Mouse (Mus musculus) mature B cell (primary cell): ENCODE data around the gene Rnf19b.

Experiments used
- in situ Hi-C: fragments of 300-500 bp; cut with MboI; formaldehyde crosslinking; loops from 2 replicates; pipeline ENCODE4 v1.14.3; 2019

The Rnf19b gene

DNA sequence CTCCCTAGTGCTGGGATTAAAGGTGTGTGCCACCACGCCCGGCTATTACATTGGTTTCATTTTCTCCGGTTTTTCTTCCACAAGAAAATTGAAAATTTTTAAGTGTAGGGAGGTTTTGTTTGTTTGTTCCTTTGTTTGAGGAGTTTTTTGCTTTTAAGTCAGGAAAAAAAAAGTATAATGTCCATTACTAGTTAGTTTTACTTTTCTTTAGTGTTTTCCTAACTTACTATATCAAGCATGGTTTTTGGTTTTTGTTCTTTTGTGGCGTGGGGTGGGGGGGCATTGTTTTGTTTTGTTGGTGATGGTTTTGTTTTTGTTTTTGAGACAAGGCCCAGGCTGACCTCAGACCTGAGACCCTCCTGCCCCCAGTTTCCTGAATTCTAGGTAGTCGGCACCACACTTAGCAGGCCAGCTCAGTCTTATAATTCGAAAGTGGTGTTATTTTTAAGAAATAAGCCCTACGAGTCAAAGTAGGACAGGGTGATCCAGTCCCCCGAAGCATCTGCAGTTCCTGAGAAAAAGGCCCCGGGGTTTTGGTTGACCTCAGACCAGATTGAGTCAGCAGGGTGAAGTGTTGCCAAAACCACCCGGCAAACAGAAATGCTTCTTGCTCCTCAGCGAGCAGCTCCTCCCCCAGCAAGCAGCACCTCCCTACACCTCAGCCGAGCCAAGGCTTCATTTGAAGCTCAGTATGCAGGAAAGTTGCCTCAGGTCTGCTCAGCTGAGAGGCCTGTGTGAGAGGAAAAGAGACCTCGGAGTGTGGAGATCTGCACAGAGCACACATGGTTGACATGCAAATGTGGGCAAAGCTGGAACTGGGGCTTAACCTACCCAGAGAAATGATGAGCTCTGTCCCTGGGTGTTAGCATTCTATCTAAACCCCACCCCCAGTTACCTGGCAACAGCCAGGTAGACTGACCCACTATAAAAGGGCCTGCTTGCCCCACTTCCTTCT is 23.1 kb upstream of the Rnf19b start:
- in situ Hi-C loops = no loop called here

DNA sequence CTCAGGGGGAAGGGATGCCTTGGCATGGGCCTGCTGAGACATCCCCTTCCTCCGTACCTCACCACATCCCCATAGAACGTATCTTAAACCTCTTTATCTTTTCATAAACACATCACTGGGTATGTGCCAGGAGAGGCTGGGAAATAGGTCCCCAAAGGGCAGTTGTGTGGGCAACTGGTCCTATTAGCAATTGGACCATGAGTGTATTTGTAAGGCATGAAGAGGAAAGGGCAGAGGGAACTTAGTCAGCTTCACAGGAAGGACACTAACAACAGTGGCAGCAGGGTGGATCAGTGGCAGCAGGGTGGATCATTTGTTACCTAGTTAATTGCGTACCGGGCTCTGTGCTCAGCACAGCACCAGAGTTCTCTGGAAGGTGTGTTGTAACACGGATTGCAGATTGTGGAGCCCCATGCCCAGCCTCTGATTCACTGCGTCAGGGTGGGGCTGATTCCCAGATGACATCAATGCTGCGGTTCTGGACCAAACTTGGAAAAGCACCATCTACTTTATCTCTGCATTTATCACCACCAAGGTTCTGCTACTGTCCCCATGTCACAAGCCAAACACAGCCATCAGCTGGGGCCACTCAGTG is 22.1 kb upstream of the Rnf19b start:
- in situ Hi-C loops = no loop called here

DNA sequence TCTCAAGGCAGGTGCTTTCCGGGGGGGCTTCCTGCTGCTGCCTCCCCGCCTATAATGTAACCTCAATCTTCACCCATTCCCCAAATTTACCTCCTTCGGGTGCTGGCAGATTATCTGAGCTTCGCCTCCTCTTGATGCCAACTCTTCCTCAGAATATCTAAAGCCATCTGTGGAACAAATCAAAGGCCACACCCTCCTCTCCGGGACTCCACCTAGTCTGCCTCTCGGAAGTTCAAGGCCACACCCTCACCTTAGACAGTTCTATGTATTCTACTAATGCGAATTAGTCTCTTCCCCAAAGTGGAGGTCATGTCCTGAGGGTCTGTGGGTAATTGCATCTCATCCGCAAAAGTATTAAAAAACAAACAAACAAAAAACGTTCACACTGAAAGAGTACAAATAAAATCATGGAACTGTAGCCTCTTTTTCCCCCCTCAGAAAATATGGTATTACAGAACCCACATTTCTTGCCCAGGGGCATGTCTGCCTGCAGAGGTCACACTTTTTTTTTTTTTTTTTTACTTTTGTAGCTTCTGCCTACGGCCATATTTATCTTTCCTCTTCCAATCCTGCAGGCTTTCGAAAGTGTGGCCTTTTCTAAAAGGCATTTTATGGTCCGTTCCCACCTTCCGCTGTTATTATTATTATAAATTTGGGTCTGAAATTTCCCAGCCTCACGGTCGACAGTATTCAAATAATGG is 10.2 kb upstream of the Rnf19b start:
- in situ Hi-C loops = no loop called here

DNA sequence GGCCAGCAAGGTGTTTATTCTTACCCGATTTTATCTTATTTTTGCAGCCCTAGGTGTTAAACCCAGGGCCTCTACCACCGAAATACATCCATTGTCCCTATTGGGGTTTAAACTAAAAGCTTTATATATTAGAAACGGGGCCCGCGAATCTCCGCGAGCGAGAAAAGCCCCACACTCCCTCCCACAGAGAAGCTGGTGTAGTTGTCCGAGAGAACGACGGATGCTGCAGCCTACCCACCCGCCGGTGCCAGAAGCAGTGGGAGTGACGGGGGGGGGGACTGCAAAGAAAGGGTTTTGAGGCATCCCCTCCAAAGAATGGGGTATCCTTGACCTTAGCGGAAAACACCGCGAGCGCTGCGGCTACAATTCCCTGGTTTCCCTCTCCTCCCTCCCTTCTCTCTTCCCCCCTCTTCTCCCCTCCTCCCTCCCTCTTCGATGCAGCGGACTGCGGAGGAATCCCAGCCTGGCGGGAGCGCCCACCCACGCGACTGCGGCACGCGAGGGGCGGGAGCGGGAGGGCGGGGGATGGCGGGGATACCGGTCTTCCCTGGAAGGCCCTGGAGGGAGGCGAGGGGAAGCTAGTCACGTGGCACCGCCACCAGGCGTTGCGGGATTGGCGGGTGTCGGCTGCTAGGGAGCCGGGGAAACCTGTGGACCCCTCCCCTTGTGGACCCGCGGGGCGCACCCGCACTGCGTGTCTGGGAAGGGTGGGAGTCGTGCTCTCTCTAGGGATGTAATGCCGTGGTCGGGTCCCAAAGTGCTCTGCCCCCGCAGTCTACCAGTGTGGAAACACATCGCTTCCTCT is 9.4 kb upstream of the Rnf19b start:
- in situ Hi-C loops = no loop called here

DNA sequence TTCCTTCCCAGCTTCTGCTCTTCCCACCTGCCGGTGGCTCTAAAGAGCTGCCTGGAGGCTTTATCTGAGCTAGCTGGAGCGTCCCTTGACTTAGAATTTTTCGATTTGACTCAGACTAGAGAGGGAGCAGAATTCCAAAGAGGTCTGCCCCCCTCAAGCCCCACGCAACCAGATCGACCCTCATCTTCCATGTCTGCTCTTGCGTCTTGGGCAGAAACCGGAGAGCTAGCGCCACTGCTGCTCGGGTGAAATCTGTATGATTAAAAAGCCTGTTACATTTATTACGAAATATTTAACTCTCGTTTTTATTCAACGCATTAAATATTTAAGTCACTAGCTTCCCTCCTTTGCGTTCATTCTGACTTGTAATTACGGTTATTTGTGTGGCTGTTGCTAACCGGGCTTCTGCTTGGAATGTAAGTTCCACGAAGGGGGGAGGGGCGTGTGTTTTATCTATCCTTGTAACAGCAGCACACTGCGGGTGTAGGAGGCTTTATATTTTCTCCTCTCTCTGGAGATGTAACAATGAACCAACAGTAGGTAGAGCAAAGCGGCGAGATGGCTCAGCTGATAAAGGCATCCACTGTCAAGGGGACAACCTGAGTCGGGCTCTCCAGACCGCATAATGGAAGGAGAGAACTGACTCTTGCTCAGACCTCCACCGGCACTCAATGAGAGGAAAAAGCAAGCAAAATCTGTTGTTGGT is 8.6 kb upstream of the Rnf19b start:
- in situ Hi-C loops = no loop called here

DNA sequence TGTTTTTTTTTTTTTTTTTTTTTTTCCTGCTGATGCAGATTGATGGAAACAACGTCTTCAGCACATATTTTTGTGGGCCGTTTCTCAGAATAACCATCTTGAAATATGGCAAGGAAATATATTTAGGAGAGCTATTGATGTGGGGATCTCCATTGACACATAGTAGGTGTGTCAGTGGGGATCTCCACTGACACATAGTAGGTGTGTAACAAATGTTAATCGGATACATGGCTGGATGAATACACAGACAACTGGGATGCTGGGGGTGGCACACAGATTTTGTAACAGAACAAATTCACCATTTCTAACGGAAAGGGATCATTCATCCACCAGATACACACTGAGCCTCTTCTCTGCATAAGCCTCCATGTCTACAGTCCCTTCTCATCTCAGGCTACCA is 7.7 kb upstream of the Rnf19b start:
- in situ Hi-C loops = no loop called here

DNA sequence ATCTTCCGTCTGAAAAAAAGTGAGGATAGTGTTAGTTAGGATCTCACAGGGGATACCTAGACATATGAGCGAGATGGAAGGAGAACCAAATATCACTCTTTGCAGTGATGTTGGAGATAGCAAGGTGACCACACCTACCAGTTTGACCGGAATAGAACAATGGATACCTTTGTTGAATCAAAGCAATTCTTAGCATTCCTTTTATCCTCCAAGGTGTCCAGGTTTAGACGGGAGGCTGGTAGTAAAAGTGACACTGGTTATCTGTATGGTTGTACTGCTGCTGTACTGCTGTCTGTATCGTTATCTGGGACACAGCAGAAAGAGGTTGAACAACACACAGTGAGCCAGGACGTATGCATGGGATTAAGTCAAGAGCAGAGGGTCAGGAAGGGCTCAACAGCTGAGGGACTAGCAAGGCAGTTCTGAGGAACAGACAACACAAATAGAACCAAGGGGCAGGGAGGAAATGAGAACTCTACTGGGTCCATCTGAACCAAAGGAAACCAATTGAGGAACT is 7.1 kb upstream of the Rnf19b start:
- in situ Hi-C loops = no loop called here

DNA sequence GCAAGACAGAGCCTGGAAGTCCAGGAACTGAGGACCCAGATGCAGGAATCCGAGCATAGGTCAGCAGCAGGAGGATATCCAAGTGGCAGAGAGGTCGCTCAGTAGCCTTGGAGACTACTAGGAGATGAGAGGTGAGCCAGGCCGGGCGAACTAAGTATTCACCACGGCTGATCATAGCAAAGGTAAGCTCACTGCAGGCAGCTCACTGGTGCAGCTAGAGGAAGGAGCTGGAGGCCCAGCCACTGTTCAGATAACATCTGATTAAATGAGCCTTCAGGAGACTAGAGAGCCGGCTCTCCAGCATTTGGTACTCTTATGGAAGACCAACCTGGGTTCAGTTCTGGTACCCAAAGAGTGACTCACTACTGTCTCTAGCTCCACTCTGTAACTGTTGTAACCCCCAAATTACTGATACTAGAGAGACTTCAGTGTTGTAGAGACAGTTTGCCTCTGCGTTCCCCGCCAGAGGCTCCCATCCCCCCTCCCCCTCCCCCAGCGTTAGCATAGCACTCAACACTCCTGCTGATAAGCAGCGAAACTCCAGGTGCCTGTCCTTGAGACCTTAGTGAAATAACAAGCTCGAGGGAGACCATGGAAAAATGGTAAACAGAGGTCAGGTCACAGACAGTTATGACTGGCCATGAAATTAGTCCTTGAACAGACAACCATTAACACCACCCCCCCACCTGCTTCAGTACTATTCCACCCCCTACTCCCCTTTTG is 6.4 kb upstream of the Rnf19b start:
- in situ Hi-C loops = no loop called here

DNA sequence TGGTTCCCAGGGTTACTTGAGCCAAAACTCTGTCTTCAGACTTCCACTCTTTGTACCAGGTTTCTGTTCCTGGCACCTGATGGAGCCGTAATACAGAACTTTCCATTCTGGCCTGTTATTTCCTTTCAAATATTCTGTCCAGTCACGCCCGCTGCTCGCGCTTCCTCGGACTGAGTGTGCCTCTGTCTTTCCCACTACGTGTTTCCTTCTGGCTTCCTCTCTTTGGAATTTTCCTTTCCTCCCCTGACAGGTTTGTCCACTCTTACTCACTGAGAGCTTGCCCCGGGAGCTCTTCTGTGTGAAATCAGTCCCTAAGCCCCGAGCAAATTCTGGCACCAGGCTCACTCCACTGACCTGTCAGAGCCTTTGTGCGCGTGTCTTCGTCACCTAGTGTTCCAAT is 3.3 kb upstream of the Rnf19b start:
- in situ Hi-C loops = no loop called here

DNA sequence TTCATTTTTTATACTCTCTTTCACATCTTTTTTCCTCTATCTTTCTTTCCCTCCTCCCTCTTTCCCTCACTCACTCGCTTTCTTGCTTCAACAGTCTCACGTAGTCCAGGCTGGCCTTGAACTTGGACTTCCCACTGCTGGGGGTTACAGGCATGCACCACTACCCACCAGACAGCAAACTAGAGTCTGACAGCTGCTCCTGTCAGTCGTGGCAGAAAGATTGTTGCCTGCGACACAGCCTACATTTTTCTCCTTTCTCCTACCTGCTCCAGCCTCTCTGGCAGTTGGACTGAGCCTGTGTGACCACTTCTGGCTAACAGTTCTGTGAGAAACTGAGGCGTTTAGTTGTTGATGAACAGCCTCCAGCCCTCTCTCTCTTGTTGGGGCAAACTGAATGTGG is 2.5 kb upstream of the Rnf19b start:
- in situ Hi-C loops = no loop called here

DNA sequence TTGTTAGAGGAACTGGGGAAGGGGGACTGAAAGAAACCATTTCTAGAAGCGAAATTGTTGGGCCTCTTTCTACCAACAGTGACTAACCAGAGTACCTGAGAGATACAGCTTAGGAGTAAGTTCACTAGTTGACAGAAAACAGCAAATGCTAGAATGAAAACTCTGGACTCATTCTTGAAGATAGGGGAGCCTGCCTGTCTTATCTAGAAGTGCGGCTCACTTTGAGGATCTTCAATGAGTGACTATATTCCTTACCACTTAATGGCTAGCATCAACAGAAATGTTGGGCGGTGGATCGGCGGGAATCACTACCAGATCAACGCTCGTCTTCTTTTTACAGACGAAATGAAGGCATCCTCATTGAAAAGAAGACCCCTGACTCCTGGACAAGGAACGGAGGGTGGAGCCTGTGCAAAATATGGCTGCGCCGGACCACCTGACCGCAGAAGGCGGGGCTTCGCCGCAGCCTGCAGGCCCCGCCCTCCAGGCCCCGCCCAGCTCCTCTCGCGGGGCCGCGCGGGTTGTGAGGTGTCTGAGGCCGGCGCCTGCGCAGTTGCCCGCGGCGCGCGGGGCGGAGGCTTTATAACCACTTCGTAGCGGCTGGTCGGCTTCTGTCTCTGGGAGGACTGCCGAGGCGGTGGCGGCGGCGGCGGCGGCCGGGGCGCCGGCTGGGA is 401 bp upstream of the Rnf19b start:
- in situ Hi-C loops = no loop called here

DNA sequence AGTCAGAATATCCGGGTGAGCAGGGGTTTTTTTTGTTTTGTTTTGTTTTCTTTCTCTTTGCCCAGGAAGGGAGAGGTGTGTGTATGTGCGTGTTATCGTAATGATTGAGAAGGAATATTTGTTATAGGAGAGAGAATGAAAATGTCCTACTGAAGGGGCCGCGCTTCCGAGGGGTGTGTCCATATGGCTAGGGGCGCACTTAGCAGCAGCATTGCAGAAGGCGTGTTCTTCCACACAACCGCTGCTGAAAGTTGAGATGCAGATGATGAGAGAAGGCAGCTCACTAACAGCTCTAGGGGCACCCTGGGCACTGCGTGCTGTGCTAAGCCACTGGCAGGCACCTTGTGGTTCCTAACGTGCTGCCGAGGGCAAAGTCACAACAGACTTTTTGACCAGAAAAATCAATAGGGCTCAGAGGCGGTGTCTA is 1.1 kb downstream of the Rnf19b start:
- in situ Hi-C loops = no loop called here

DNA sequence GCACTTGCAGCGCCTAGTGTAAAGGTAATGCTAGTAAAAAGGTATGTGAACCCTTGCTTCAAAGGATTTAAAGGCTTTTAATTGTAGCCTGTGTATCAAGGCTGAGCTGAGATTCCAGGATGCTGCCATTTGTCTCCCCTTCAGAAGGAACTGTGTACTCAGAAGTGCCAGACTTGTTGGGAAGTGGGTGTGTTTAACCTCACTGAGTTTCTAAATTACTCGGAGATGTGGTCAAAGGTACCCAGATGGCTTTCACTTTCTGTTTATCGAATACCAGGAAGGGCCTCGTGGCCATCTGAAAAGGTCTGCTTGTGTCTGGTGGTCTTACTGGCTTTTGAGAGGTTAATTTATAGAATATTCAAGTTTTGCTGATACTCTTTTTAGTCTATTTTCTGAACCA is 1.9 kb downstream of the Rnf19b start:
- in situ Hi-C loops = no loop called here

DNA sequence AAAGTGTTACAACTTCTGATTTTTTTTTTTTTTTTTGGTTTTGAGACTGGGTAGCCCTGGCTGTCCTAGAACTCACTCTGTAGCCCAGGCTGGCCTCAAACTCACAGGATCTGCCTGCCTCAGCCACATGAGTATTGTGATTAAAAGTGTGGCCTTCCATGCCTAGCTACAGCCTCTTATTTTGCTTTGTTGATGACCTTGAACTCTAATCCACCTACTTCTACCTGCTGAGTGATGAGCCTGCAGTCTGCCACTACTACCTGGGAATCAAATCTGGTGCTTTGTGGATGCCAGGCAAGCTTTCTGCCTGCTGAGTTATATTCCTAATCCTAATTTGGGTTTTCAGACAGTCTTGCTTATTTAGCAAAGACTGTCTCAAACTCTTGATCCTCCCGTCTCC is 3.4 kb downstream of the Rnf19b start:
- in situ Hi-C loops = no loop called here

DNA sequence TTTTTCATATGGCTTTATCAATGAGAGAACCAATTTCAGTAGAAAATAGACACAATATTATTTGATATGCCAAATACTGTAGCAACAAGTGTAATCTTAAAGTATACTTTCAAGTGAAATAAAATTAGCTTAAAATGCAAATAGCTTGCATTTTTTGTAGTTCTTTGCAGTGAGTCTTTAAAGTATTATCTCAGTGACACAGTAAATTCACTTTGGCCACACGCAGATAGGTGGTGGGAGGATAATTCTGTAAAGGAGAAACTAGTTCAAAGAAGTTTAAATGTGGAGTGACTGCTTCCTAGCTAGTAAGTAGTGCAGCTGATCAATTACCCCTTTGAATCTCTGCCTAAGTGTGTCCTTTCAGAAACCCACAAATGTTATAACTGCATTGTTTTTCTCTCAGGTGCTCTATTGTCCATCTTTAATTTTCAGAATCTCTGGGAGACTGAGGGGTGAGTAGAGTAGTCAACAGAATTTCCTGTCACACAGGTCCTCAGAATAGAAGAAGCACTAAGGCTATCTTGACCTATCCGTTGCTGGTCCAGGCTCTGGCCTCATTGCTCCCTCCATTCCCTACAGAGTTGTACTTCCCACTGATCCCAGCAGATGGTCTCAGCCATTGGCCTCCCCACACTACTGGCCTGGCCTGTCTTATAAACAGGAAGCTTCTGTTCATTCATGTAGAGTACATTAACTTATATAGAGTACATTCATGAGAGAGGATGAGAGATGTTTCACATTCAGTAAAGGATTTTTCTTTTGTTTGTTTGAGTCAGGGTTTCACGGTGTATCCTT is 4.4 kb downstream of the Rnf19b start:
- in situ Hi-C loops = no loop called here

DNA sequence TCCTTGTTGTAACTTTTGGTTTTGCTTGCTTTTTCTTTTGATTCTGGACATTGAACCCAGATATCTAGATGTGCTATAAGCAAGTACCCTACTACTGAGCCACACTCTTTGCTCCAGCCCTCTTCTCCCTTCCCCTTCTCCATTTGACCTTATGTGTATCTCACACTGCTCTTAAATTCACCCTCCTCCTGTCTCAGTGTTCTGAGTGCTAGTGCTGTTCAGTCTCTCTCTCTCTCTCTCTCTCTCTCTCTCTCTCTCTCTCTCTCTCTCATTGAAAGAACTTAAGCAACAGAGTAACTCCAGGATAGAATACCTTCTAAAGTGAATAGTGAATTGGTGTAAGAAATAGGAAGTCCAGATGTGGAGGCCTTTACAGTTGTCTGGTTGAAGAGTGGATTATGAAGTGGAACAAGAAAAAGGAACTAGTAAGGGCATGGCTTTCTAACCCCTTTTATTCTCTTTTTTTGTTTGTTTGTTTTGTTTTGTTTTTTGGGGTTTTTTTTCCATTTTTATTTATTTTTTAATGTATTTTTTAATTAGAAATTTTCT is 7.7 kb downstream of the Rnf19b start:
- in situ Hi-C loops = no loop called here

DNA sequence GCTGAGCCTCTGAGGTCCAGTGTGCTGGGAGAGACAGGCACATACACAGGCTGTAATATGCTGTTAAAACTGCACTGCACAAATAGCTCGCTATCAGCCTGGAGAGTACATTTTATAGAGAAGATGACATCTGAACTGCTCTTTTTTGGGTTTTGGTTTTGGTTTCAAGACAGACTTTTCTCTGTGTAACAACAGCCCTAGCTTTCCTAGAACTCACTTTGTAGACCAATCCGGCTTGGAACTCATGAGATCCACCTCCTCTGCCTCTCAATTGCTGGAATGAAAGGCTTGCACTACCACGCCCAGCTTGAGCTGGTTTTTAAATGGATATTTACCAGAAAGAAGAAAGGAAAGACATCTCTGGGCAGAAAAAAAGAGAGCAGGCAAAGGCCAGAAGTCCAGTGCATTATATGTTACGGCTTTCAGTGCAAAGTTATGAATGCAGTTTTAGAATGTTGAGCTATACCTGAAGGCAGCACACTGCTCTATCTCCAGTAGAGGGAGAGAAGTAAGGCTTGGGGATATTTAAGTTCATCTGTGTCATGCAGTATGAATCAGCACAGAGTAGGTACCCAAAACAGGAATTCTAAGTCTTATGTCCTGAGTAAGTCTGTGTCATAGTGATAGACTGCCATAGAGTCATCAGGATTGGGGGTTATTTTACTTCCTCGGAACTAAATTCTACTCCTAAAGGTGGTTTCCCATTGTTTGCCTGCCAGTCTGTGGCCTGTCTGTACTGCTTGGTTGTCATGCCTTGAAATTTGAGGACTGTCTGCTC is 9.8 kb downstream of the Rnf19b start:
- in situ Hi-C loops = no loop called here

DNA sequence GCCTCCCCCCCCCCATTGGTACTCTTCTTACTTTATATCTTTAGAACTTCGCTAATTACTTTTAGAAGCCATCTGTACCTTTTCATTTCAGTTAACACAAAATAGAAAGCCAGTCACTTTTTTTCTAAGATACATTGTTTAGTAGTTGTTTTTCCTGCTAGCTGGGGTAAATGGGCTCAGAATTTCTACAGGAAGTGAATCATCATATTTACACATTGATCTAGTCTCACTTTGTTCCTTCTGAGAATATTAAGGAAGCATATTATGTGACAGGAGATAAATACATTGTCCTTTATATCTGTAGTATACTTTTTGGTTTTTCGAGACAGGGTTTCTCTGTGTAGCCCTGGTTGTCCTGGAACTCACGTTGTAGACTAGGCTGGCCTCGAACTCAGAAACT is 10.8 kb downstream of the Rnf19b start:
- in situ Hi-C loops = no loop called here
